Mouse (Mus musculus) heart, adult 2 months (tissue): ENCODE data around the gene Nr6a1. TPM values are rescaled to one million over a fixed set of nuclear protein-coding genes. Genes with fewer than 3 reads are reported as not detected.

Source experiments
- DNase-seq, 2 experiments: peaks; one replicate each; pipeline ENCODE4 v3.0.0; 2021
- H3K27ac ChIP-seq: fragments of 200-600 bp; 2 replicates; pipeline ENCODE4 v1.8.1; 2022
- H3K27me3 ChIP-seq: fragments of 200-500 bp; 2 replicates; pipeline ENCODE4 v1.6.1; 2012; ENCODE audit warnings: mild to moderate bottlenecking, low read length, inconsistent platforms, mixed read lengths; ENCODE audit not compliant: control insufficient read depth, insufficient read depth
- H3K36me3 ChIP-seq: fragments of 200-500 bp; 2 replicates; pipeline ENCODE4 v1.6.1; 2012; ENCODE audit warnings: low read length, inconsistent platforms; ENCODE audit not compliant: control insufficient read depth, insufficient read depth
- H3K4me1 ChIP-seq: fragments of 200-500 bp; 2 replicates; pipeline ENCODE4 v1.6.1; 2011; ENCODE audit warnings: low read length; ENCODE audit not compliant: control insufficient read depth, insufficient read depth
- H3K4me3 ChIP-seq: fragments of 200-600 bp; 2 replicates; pipeline ENCODE4 v1.8.1; 2022
- H3K79me2 ChIP-seq: fragments of 200-500 bp; replicated peaks from 2 replicates; pipeline ENCODE4 v1.6.1; 2012; ENCODE audit warnings: mild to moderate bottlenecking, inconsistent platforms, low read length, moderate library complexity, mixed read lengths; ENCODE audit not compliant: control insufficient read depth, insufficient read depth
- H3K9ac ChIP-seq: fragments of 200-500 bp; 2 replicates; pipeline ENCODE4 v1.6.1; 2012; ENCODE audit warnings: low read depth, mild to moderate bottlenecking, control low read depth, inconsistent platforms, low read length, mixed read lengths
- CTCF ChIP-seq: fragments of 200-600 bp; IDR thresholded peaks from 2 replicates; pipeline ENCODE4 v1.8.1; 2022; ENCODE audit warnings: antibody characterized with exemption, mild to moderate bottlenecking, moderate library complexity
- EP300 ChIP-seq: fragments of 200-500 bp; IDR thresholded peaks from 2 replicates; pipeline ENCODE4 v1.6.1; 2011; ENCODE audit warnings: low read depth, low read length, control low read depth; ENCODE audit not compliant: insufficient read depth
- POLR2A ChIP-seq: fragments of 200-500 bp; IDR thresholded peaks from 2 replicates; pipeline ENCODE4 v1.6.1; 2011; ENCODE audit warnings: mild to moderate bottlenecking, low read depth, low read length, control low read depth; ENCODE audit not compliant: insufficient read depth
- WGBS: fragments of 180-500 bp; shearing (Covaris S2); methylation state at CpG from one replicate; pipeline ENCODE4 v1.1.7; 2018; 5-methylcytosine and 5-hydroxymethylcytosine counted together
- intact Hi-C: fragments of 180-260 bp; cut with DNase I; formaldehyde crosslinking; loops from one replicate; pipeline ENCODE4 v1.15.1; 2025
- polyA plus RNA-seq: library from polyadenylated mRNA; depleted of rRNA; stranded (reverse); fragments of >200 nt; gene quantifications from 2 replicates; pipeline ENCODE4 v1.2.3, GENCODE M21; 2012
- total RNA-seq, 2 experiments: library from RNA; stranded (reverse); gene quantifications; 2 replicates each; pipeline ENCODE4 v1.2.3; 2021

Gene Nr6a1
- total and polyA plus RNA-seq, 3 experiments, result 1.2 to 1.4 (median 1.3) TPM

DNA sequence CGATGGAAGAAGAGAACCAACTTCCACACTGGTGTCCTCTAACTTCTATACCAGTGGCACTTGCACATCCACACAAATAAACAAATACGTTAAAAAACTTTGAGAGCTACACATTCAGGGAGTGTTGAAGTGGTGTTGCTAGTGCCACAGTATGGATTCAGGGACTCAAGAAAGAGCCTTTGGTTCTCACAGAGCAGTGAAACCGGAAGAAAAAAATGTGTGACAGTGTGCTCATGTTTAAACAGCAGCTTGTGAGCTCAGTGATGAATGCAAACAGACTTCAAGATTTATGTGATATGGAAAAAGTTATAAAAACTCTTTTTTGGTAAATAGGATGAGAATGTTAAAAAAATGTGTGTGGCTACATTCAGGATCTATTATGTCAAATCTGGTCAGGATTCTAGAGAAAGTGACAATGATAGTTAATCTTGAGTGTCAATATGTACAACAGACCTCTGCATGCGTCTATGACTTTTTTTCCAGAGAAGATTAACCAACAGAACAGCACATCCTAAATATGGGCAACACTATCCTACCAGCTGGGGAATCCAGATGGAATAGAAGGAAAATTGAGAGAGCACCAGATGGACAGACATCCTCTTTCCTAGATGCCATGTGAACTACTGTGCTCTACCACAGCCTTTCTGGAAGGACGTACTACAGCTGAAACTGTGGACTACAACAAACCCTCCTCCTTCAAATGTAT, 156.6 kb downstream of the Nr6a1 start:
- H3K27ac ChIP-seq, result no peak overlapping the region
- H3K27me3 ChIP-seq, result no peaks in the 10 kb centered on the region
- H3K4me1 ChIP-seq, result no peaks in the 10 kb centered on the region
- no peaks in the 10 kb centered on the region for H3K36me3 ChIP-seq
- WGBS, result 83% methylated on average over 5 of the region's 5 CpGs
- intact Hi-C loops, result no loop called here
- no peak overlapping the region for H3K4me3 ChIP-seq
- TF ChIP-seq EP300, result no peak
- no peak for TF ChIP-seq POLR2A
- no peak for TF ChIP-seq CTCF
- no peaks in the 10 kb centered on the region for H3K79me2 ChIP-seq
- no peak overlapping the region for H3K9ac ChIP-seq
- no peak for DNase-seq

DNA sequence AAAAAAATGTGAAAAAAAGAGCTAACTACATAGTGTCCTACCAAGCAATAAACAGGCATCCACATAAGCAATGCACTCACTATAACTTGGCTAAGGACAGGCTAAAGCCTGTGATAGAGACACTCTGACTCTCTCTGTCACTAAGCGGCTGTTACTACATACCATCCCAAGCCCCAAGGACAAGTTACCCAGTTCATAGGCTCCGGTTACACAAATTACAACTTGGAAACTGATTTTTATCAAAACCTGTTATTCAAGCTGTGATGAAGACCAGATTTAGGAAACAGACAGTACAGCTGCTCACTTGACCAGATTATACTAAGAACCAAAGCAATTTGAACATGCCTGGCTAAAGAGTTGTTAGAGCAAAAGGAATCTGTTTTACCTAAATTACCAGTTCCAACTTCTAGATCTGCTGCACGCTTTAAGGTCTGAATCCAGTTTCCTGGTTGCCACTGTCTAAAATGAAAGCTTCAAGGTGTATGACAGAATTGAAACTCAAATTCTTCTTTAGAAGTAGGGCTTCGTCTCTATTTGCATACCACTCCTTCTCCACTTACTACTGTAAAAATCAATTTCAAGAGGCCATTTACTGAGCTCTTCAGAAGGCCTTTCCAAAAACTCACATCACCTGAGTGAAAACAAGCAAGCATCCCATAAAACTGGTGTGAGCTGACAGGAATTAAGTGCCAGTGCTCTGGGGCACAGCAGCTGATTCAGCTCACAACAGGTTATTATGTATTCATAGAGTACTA, 160.1 kb downstream of the Nr6a1 start:
- H3K4me1 ChIP-seq, result no peaks in the 10 kb centered on the region
- H3K36me3 ChIP-seq, result no peaks in the 10 kb centered on the region
- no peak overlapping the region for H3K4me3 ChIP-seq
- TF ChIP-seq POLR2A, result no peak
- TF ChIP-seq CTCF, result no peak
- TF ChIP-seq EP300, result no peak
- intact Hi-C loops, result no loop called here
- H3K27me3 ChIP-seq, result no peaks in the 10 kb centered on the region
- no peak for DNase-seq
- H3K79me2 ChIP-seq, result no peaks in the 10 kb centered on the region
- H3K9ac ChIP-seq, result no peak overlapping the region
- H3K27ac ChIP-seq, result no peak overlapping the region
- WGBS, result 80% methylated on average over 4 of the region's 4 CpGs

- intact Hi-C loops, result loop anchor here (2.0 to 5.0 kb wide), 2 partner anchors 79 to 93 kb away; no protein-coding TSS in a partner anchor
- Histone ChIP-seq H3K4me1 (no peaks in the 10 kb centered on the region), H3K27me3 (no peaks in the 10 kb centered on the region), H3K27ac (no peak overlapping the region), H3K79me2 (no peaks in the 10 kb centered on the region), H3K9ac (no peak overlapping the region), H3K36me3 (no peaks in the 10 kb centered on the region), H3K4me3 (no peak overlapping the region)
- 67% methylated on average over 3 of the region's 3 CpGs for WGBS
- TF ChIP-seq EP300 (no peak), CTCF (no peak), POLR2A (no peak)
- no peak for DNase-seq
Observed at GRCm38 (mm10) chr2:38739847-38740246, 187.6 kb downstream of the Nr6a1 start.

DNA sequence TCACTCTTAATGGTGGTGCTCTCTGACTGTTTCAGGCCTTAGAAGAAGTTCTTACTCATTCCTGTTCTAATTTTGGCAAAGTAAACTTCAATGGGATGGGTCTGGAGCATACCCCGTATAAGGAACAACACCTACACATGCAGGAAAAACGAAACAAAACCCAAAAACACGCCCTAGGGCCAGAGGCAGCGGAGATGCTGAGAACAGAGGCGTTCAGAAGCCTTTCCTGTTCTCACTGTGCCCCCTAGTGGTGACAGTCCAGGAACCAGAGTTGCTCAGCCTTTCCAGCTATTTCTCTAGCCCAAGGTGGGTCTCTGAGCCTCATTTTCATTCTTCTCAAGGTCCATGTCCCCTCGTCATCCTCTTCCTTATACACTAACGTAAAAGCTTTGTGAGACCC, 188.1 kb downstream of the Nr6a1 start:
- DNase-seq, result peak; percentile 41 to 61
- intact Hi-C loops, result loop anchor here (2.0 to 5.0 kb wide), 2 partner anchors 79 to 92 kb away; no protein-coding TSS in a partner anchor
- no peaks in the 10 kb centered on the region for H3K27me3 ChIP-seq
- H3K9ac ChIP-seq, result no peak overlapping the region
- no peak overlapping the region for H3K4me3 ChIP-seq
- H3K4me1 ChIP-seq, result no peaks in the 10 kb centered on the region
- no peaks in the 10 kb centered on the region for H3K79me2 ChIP-seq
- no peaks in the 10 kb centered on the region for H3K36me3 ChIP-seq
- WGBS, result 10% methylated on average over 7 of the region's 7 CpGs
- TF ChIP-seq POLR2A, result no peak
- 0 out of 2 replicates have a peak, but pooled peaks have one; percentile 25 for TF ChIP-seq EP300
- TF ChIP-seq CTCF, result peak; percentile 96
- no peak overlapping the region for H3K27ac ChIP-seq

DNA sequence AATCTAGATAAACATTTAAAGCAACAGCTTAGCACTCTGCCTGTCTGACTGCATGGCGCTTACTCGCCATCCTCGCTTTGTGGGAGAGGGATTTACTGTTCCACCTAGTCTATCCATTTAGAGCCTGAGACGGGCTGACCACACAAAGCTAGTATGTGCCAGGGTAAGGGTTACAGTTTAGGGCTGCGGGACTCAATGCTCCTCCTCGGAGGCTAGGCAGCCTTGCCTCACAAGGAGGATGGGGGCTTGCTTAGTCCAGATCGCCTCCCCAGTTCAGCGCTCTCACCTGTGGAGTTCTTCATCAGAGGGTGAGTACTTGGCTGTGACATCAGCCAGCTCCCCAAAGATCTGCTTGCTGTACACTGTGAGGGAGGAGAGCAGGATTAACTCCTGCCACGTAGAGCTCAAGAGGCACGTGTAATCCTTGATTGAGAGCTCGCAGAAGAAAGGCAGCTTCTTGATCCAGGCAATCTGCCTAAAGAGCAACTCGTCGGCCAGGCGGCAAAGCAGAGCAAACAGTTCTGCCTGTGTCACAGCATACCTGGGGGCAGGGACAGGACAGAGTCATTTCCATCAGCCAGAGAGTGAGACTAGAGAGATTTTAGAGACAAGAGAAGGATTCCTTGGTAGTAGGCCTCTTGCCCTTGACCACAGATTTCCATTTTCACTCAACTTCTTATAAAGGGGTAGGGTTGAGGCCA, 188.7 kb downstream of the Nr6a1 start:
- H3K27me3 ChIP-seq, result no peaks in the 10 kb centered on the region
- no peak overlapping the region for H3K4me3 ChIP-seq
- H3K27ac ChIP-seq, result no peak overlapping the region
- H3K36me3 ChIP-seq, result no peaks in the 10 kb centered on the region
- H3K79me2 ChIP-seq, result no peaks in the 10 kb centered on the region
- 94% methylated on average over 14 of the region's 14 CpGs for WGBS
- intact Hi-C loops, result loop anchor here (2.0 to 5.0 kb wide), 2 partner anchors 78 to 91 kb away; no protein-coding TSS in a partner anchor
- TF ChIP-seq EP300 (no peak), CTCF (no peak), POLR2A (no peak)
- no peak overlapping the region for H3K9ac ChIP-seq
- no peak for DNase-seq
- H3K4me1 ChIP-seq, result no peaks in the 10 kb centered on the region

DNA sequence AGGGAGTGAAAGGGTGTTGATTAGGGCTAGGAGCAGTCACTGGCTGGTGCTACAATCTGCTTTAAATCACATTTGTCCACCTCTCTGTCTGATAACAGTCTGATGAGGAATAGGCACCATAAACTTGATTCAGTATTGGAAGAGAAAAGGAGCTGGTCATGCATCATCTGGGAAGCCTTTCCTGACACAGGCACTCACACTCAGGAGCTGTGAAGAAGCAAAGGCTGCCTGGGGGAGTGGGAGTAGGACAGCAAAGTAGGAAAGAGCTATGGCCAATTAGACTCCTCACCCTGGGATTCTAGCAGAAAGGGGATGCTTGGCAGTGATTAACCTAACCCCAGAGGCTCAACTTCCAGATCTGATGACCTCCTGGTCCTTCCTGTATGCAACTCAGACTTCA, 191.7 kb downstream of the Nr6a1 start:
- intact Hi-C loops, result loop anchor here (5.0 kb wide), 1 partner anchor 88 kb away; no protein-coding TSS in a partner anchor
- H3K79me2 ChIP-seq, result no peaks in the 10 kb centered on the region
- H3K27me3 ChIP-seq, result no peaks in the 10 kb centered on the region
- H3K4me1 ChIP-seq, result no peaks in the 10 kb centered on the region
- H3K27ac ChIP-seq, result no peak overlapping the region
- H3K9ac ChIP-seq, result no peak overlapping the region
- DNase-seq, result no peak
- H3K36me3 ChIP-seq, result no peaks in the 10 kb centered on the region
- no peak overlapping the region for H3K4me3 ChIP-seq
- TF ChIP-seq POLR2A (no peak), CTCF (no peak), EP300 (no peak)
